Mouse (Mus musculus): ENCODE results near the gene Canx.

GRCm38 (mm10) chr11:50286428-50286827, 39.0 kb downstream of the Canx start:
- no peak for TF ChIP-seq CTCF (IDR thresholded peaks at IDR 0.05; ENCODE audit: low read depth)
- no peak for TF ChIP-seq EP300 (IDR thresholded peaks at IDR 0.05; ENCODE audit: low read depth)
